Mouse (Mus musculus) kidney, embryonic 16.5 days (tissue): ENCODE data around the gene Acer2. TPM values are rescaled to one million over a fixed set of nuclear protein-coding genes. Genes with fewer than 3 reads are reported as not detected.

Experiments
- ATAC-seq: fragments of 200-750 bp; cut with Nextera tagmentation; 2 replicates; pipeline ENCODE4 v1.8.0; 2017; ENCODE audit warnings: moderate TSS enrichment; ENCODE audit not compliant: low FRiP score, low TSS enrichment
- H3K27ac ChIP-seq: fragments of 300-500 bp; sonication (generic); 2 replicates; pipeline ENCODE4 v1.5.1; 2014; ENCODE audit warnings: low read length
- H3K27me3 ChIP-seq: fragments of 300-500 bp; sonication (generic); 2 replicates; pipeline ENCODE4 v1.6.1; 2014; ENCODE audit warnings: low read length, control low read depth, mixed read lengths; ENCODE audit not compliant: insufficient read depth
- H3K36me3 ChIP-seq: fragments of 300-500 bp; sonication (generic); 2 replicates; pipeline ENCODE4 v1.6.1; 2014; ENCODE audit warnings: low read length, control low read depth, mixed read lengths; ENCODE audit not compliant: insufficient read depth
- H3K4me1 ChIP-seq: fragments of 300-500 bp; sonication (generic); 2 replicates; pipeline ENCODE4 v1.6.1; 2014; ENCODE audit warnings: low read length, control low read depth, mixed read lengths; ENCODE audit not compliant: insufficient read depth
- H3K4me2 ChIP-seq: fragments of 300-500 bp; sonication (generic); replicated peaks from 2 replicates; pipeline ENCODE4 v1.6.1; 2014; ENCODE audit warnings: low read depth, low read length
- H3K4me3 ChIP-seq: fragments of 300-500 bp; sonication (generic); 2 replicates; pipeline ENCODE4 v1.5.1; 2014; ENCODE audit warnings: mild to moderate bottlenecking, low read length
- H3K9ac ChIP-seq: fragments of 300-500 bp; sonication (generic); replicated peaks from 2 replicates; pipeline ENCODE4 v1.6.1; 2014; ENCODE audit warnings: low read length
- H3K9me3 ChIP-seq: fragments of 300-500 bp; sonication (generic); 2 replicates; pipeline ENCODE4 v1.6.1; 2016; ENCODE audit warnings: low read length, control low read depth
- WGBS: fragments of 180-500 bp; shearing (Covaris S2); extraction: QIAGEN DNeasy Blood & Tissue Kit; methylation state at CpG from one replicate; pipeline ENCODE4 v1.1.7; 2014; 5-methylcytosine and 5-hydroxymethylcytosine counted together
- polyA plus RNA-seq: library from polyadenylated mRNA; unstranded; fragments of >200 nt; fragmentation: Nextera tagmentation; extraction: Ambion mirVana; gene quantifications from 2 replicates; pipeline ENCODE4 v1.2.1, GENCODE M21; 2015

Acer2 gene
- polyA plus RNA-seq, 1 experiment from 2014 or later = 42.3 TPM

DNA sequence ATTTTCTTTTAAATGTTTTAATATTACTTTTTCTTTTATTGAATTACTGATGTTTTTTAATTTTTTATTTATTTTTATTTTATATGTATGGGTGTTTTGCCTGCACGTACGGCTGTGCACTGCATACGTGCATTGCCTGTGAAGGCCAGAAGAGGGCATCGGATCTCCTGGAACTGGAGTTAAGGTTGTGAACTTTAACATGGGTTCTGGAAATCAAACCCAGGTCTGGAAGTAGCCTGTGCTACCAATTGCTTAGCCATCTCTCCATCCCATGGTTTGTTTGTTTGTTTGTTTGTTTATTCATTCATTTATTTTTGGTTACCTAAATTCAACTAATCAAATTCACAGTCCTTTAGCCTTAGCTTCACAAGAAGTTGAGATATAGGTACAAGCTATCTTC is 10.7 kb downstream of the Acer2 start:
- ATAC-seq = no peak; the same call in 1 of the 2 replicates
- Histone ChIP-seq H3K9ac (no peak overlapping the region), H3K27me3 (no peaks in the 10 kb centered on the region), H3K4me1 (peaks cover 10% of the 10 kb centered on the region; the same call in 1 of the 2 replicates), H3K4me3 (no peak overlapping the region), H3K27ac (no peak overlapping the region), H3K9me3 (0 out of 2 replicates have a peak, but pooled peaks cover 2% of the 10 kb centered on the region), H3K4me2 (no peak overlapping the region), H3K36me3 (0 out of 2 replicates have a peak, but pooled peaks cover 6% of the 10 kb centered on the region)
- 65% methylated on average over 4 of the region's 4 CpGs for WGBS

DNA sequence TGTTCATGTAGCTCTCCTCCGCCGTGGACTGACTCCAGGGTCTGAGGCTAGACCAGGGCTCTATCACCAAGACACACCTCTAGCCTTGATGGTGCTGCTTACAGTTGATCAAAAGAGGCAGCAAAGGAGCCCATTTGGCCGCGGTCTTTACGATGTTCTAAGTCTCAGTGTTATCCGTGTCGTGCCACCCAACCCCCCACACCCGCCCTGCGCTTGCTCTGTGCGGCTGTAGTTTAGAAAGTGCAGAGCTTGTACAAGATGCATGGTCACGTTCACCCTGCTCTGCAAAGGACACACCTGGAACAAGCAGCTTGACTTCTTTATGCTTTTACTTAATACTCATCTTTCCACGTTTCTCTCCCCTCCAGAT is 11.6 kb downstream of the Acer2 start:
- 43% methylated on average over 12 of the region's 12 CpGs for WGBS
- H3K9me3 ChIP-seq = no peaks in the 10 kb centered on the region
- H3K27ac ChIP-seq = peak overlapping the region; percentile 63
- peak; percentile 77; the same call in 1 of the 2 replicates for ATAC-seq
- H3K36me3 ChIP-seq = 0 out of 2 replicates have a peak, but pooled peaks cover 6% of the 10 kb centered on the region
- no peaks in the 10 kb centered on the region for H3K27me3 ChIP-seq
- peak overlapping the region; percentile 43 for H3K9ac ChIP-seq
- H3K4me3 ChIP-seq = peak overlapping the region; percentile 35
- H3K4me2 ChIP-seq = peak overlapping the region; percentile 49
- H3K4me1 ChIP-seq = peaks cover 10% of the 10 kb centered on the region; the same call in 1 of the 2 replicates

DNA sequence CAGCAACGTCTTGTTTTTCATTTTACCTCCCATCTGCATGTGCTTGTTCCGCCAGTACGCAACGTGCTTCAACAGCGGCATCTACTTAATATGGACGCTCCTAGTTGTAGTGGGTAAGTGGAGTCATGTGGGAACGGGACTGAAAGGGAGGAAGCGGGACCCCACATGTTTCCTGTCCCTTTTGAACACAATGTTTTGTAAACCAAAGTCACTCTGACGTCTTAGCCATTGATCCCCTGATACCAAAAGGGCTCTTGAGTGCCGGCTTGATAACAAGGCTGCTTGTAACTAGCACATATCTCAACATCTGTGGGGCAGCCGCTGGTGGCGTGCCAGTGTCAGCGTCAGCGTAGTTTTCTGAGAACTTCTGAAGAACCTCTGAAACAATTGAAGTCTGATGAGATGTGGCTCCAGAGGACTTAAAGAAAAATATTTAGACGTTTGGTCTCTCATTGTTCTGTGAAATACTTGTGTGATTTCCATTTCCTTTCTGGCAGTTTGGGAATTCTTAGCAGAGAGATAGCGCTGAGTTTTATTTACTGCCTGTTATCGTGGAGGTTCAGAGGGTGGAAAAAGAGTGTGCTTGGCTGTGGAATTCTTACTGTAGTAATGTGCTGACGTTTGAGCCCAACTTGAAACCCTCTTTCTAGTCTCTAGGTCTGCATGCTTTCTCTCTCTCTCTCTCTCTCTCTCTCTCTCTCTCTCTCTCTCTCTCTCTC is 12.1 kb downstream of the Acer2 start:
- Histone ChIP-seq H3K4me2 (peak overlapping the region; percentile 49), H3K9ac (peak overlapping the region; percentile 43), H3K4me3 (peak overlapping the region; percentile 35), H3K27ac (peak overlapping the region; percentile 63), H3K9me3 (no peaks in the 10 kb centered on the region), H3K4me1 (peaks cover 10% of the 10 kb centered on the region; the same call in 1 of the 2 replicates), H3K36me3 (0 out of 2 replicates have a peak, but pooled peaks cover 6% of the 10 kb centered on the region), H3K27me3 (no peaks in the 10 kb centered on the region)
- peak; percentile 54; the same call in 1 of the 2 replicates for ATAC-seq
- 24% methylated on average over 18 of the region's 18 CpGs for WGBS

DNA sequence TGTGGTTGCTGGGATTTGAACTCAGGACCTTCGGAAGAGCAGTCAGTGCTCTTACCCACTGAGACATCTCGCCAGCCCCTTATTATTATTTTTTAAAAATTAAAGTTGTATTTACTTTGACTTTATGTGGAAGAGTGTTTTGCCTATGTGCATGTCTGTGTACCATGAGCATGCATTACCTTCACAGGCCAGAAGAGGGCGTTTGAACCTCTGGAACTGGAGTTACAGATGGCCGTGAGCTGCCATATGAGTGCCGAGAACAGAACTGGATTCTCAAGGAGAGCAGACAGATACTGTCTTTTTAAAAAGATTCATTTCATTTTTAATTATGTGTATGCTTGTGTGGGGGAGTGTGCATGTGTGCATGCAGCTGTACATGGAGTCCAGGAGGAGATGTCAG is 13.7 kb downstream of the Acer2 start:
- H3K4me1 ChIP-seq = peaks cover 10% of the 10 kb centered on the region; the same call in 1 of the 2 replicates
- 79% methylated on average over 5 of the region's 5 CpGs for WGBS
- no peak overlapping the region for H3K4me2 ChIP-seq
- ATAC-seq = no peak
- no peaks in the 10 kb centered on the region for H3K9me3 ChIP-seq
- H3K27ac ChIP-seq = no peak overlapping the region
- H3K9ac ChIP-seq = no peak overlapping the region
- no peaks in the 10 kb centered on the region for H3K27me3 ChIP-seq
- 0 out of 2 replicates have a peak, but pooled peaks cover 6% of the 10 kb centered on the region for H3K36me3 ChIP-seq
- no peak overlapping the region for H3K4me3 ChIP-seq

DNA sequence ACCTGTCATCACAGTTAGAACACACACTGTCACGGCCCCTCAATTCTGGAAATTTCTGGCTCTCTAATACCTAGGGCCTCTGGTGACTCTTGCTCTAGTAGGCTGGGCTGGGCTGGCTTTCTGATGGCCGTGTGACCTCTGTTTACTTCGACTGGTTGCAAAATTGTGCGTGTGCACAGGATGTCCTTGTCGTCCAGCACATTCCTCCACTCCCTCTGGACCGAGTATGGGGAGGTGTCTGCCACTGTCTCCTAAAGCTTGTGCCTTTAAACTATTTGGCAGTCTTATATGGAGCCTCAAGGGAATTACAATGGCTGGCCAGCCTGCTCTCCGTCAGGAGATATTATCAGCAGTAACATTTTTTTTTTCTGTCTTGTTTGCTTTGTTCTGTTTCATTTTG is 23.2 kb downstream of the Acer2 start:
- H3K27me3 ChIP-seq = no peaks in the 10 kb centered on the region
- ATAC-seq = no peak; the same call in 1 of the 2 replicates
- no peak overlapping the region for H3K4me2 ChIP-seq
- no peak overlapping the region for H3K4me3 ChIP-seq
- H3K9me3 ChIP-seq = no peaks in the 10 kb centered on the region
- 68% methylated on average over 7 of the region's 7 CpGs for WGBS
- H3K4me1 ChIP-seq = peaks cover 8% of the 10 kb centered on the region
- H3K36me3 ChIP-seq = no peaks in the 10 kb centered on the region
- no peak overlapping the region for H3K9ac ChIP-seq
- peak overlapping the region; percentile 37; the same call in 1 of the 2 replicates for H3K27ac ChIP-seq

DNA sequence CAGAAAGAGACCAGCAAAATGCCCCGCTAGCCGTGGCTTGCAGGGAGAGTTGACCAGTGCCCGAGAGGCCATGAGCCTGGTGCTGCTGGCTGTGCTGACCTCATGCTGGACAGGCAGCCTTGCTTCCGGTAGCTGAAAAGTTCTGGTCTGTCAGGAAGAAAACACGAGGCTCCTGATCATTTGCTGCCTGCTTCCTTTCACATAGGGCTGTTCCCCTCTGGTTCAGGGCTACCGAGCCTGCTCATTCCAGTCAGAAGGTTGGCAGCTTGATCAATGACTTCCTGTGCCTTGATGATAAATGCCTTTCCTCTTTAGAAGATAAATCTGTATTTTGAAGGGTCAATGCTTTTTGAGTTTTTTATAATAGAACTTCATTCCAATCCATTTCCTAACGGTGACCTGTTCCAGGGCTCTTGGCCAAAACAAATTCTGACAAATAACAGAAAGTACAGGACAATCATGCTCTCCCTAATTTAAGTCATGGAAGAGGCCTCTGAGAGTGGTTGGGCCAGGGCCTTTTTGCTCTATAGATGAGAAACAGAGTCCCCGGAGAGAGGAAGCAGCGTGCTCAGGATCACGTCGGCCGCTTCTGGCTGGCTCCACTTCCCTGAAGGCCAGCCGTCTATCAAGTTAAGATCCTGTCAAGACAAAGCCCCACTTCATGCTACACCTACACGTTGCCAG is 24.7 kb downstream of the Acer2 start:
- Histone ChIP-seq H3K9me3 (no peaks in the 10 kb centered on the region), H3K9ac (no peak overlapping the region), H3K27me3 (no peaks in the 10 kb centered on the region), H3K36me3 (no peaks in the 10 kb centered on the region), H3K4me1 (peaks cover 8% of the 10 kb centered on the region), H3K4me3 (no peak overlapping the region), H3K4me2 (no peak overlapping the region), H3K27ac (peak overlapping the region; percentile 88)
- ATAC-seq = peak; percentile 87
- 21% methylated on average over 14 of the region's 14 CpGs for WGBS

DNA sequence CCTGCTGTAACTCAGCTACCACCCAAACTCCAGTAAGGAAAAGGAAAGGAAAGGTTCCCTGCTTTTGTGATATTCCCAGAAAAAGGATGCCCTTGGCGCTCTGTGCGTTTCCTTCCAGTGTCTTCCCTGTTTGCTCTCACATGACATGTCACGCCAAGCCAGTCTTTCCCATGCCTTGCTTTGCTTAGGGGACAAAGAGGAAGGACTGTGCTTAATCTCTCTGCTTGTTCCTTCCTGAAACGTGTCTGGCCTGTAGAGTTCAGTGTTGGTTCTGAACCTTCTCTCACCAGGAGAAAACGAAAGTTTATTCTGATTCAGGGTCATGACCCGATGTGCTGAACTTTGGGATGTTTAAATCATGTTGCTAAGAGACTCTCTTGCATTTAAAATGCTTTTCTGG is 28.2 kb downstream of the Acer2 start:
- Histone ChIP-seq H3K4me1 (peaks cover 8% of the 10 kb centered on the region), H3K27me3 (no peaks in the 10 kb centered on the region), H3K9ac (no peak overlapping the region), H3K9me3 (no peaks in the 10 kb centered on the region), H3K36me3 (no peaks in the 10 kb centered on the region), H3K4me3 (no peak overlapping the region), H3K27ac (no peak overlapping the region; the same call in 1 of the 2 replicates), H3K4me2 (no peak overlapping the region)
- 59% methylated on average over 6 of the region's 6 CpGs for WGBS
- no peak; the same call in 1 of the 2 replicates for ATAC-seq

DNA sequence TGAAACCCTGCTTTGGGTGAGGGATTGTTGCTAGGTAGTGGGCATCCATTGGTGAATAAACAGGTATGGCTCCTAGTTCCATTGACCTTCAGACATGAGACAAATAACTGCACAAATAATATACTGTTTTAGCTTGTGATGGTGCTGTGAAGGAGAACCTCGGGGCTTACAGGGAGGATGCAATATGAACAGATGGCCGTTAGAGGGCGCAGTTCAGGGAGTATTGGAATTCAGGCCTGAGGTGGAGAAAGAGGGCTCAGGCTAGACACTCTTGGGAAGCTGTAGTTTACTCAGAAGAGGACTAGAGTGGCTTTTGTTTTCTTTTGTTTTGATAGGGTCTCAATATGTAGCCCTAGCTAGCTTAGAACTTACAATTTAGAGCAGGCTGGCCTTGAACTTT is 30.8 kb downstream of the Acer2 start:
- WGBS = 43% methylated on average over 3 of the region's 3 CpGs

DNA sequence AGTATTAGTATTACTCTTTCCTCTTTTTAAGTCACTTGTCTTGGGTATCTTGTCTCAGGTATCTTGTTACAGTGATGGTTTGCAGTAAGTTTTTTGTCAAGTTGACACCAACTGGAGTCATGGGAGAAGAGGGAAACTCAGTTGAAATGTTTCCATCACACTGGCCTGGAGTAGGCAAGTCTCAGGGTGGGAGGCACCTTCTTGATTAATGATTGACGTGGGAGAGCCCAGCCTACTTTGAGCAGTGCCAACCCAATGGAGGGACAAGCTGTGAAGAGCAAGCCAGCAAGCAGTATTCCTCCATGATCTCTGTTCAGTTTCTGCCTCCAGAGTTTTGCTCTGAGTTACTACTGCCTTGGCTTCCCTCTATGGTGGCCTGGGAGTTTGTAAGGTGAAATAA is 31.7 kb downstream of the Acer2 start:
- ATAC-seq = no peak
- Histone ChIP-seq H3K9ac (no peak overlapping the region), H3K4me3 (no peak overlapping the region), H3K36me3 (0 out of 2 replicates have a peak, but pooled peaks cover 5% of the 10 kb centered on the region), H3K9me3 (0 out of 2 replicates have a peak, but pooled peaks cover 6% of the 10 kb centered on the region), H3K4me1 (no peaks in the 10 kb centered on the region), H3K27ac (no peak overlapping the region), H3K27me3 (no peaks in the 10 kb centered on the region), H3K4me2 (no peak overlapping the region)
- 83% methylated on average over 1 of the region's 1 CpGs for WGBS

More for the DNA sequence above, 30.8 kb downstream of the Acer2 start:
- H3K4me3 ChIP-seq = no peak overlapping the region
- 0 out of 2 replicates have a peak, but pooled peaks cover 5% of the 10 kb centered on the region for H3K36me3 ChIP-seq
- H3K4me1 ChIP-seq = peaks cover 5% of the 10 kb centered on the region
- no peak overlapping the region for H3K4me2 ChIP-seq
- H3K27me3 ChIP-seq = no peaks in the 10 kb centered on the region
- no peak overlapping the region for H3K9ac ChIP-seq
- no peak for ATAC-seq
- H3K9me3 ChIP-seq = 0 out of 2 replicates have a peak, but pooled peaks cover 6% of the 10 kb centered on the region
- H3K27ac ChIP-seq = no peak overlapping the region
